Mouse (Mus musculus) heart, embryonic 16.5 days (tissue): ENCODE measurements around the gene Htra2. TPM values are rescaled to one million over a fixed set of nuclear protein-coding genes. Genes with fewer than 3 reads are reported as not detected.

Experiments
- ATAC-seq: fragments of 200-750 bp; cut with Nextera tagmentation; replicated peaks from 2 replicates; pipeline ENCODE4 v1.8.0; 2017; ENCODE audit warnings: moderate number of reproducible peaks; ENCODE audit not compliant: insufficient read depth, low FRiP score; ENCODE audit errors: extremely low read depth
- H3K27ac ChIP-seq: fragments of 300-500 bp; sonication (generic); 2 replicates; pipeline ENCODE4 v1.5.1; 2014; ENCODE audit warnings: mild to moderate bottlenecking, low read length, control low read depth, moderate library complexity
- H3K27me3 ChIP-seq: fragments of 300-500 bp; sonication (generic); 2 replicates; pipeline ENCODE4 v1.6.1; 2014; ENCODE audit warnings: low read length, mixed read lengths; ENCODE audit not compliant: control insufficient read depth, insufficient read depth
- H3K36me3 ChIP-seq: fragments of 300-500 bp; sonication (generic); 2 replicates; pipeline ENCODE4 v1.6.1; 2014; ENCODE audit not compliant: control insufficient read depth, insufficient read depth
- H3K4me1 ChIP-seq: fragments of 300-500 bp; sonication (generic); 2 replicates; pipeline ENCODE4 v1.6.1; 2014; ENCODE audit warnings: low read length, mixed read lengths; ENCODE audit not compliant: control insufficient read depth, insufficient read depth
- H3K4me2 ChIP-seq: fragments of 300-500 bp; sonication (generic); 2 replicates; pipeline ENCODE4 v1.6.1; 2014; ENCODE audit warnings: low read depth, mild to moderate bottlenecking, control low read depth, low read length
- H3K4me3 ChIP-seq: fragments of 300-500 bp; sonication (generic); 2 replicates; pipeline ENCODE4 v1.5.1; 2014; ENCODE audit warnings: mild to moderate bottlenecking, control low read depth, low read length
- H3K9ac ChIP-seq: fragments of 300-500 bp; sonication (generic); 2 replicates; pipeline ENCODE4 v1.6.1; 2014; ENCODE audit warnings: low read length, control low read depth
- H3K9me3 ChIP-seq: fragments of 300-500 bp; sonication (generic); replicated peaks from 2 replicates; pipeline ENCODE4 v1.6.1; 2016; ENCODE audit warnings: low read length; ENCODE audit not compliant: control insufficient read depth
- WGBS: fragments of 180-500 bp; shearing (Covaris S2); extraction: QIAGEN DNeasy Blood & Tissue Kit; methylation state at CpG from one replicate; pipeline ENCODE4 v1.1.7; 2014; 5-methylcytosine and 5-hydroxymethylcytosine counted together
- polyA plus RNA-seq: library from polyadenylated mRNA; unstranded; fragments of >200 nt; fragmentation: Nextera tagmentation; extraction: Ambion mirVana; gene quantifications from 2 replicates; pipeline ENCODE4 v1.2.1, GENCODE M21; 2015

Htra2 gene
- polyA plus RNA-seq, 1 experiment from 2014 or later, result 81.8 TPM

DNA sequence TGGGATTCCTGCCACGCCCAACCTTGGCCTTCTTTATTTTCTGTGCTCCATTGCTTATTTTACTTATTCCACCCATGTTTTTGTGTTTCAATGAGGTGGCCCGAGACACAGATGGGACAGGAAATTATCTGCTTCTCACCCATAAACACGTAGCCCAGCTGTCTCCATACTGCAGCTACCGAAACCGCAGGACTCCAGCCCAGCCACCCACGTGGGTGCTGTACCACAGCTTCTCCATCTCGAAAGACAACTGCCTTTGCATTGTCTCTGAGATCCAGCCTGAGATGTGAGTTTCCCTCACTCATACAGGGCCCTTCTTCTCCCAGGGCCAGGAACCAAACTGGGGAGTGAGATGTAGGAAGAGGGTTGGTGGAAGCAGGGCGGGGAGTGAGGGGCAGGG is 10.9 kb upstream of the Htra2 start:
- H3K9me3 ChIP-seq, result no peaks in the 10 kb centered on the region
- peaks cover 9% of the 10 kb centered on the region; the same call in 1 of the 2 replicates for H3K4me1 ChIP-seq
- H3K9ac ChIP-seq, result no peak overlapping the region
- H3K27me3 ChIP-seq, result peaks cover 95% of the 10 kb centered on the region
- no peaks in the 10 kb centered on the region for H3K36me3 ChIP-seq
- H3K4me2 ChIP-seq, result no peak overlapping the region
- 37% methylated on average over 8 of the region's 8 CpGs for WGBS
- no peak for ATAC-seq
- H3K4me3 ChIP-seq, result no peak overlapping the region
- no peak overlapping the region for H3K27ac ChIP-seq

DNA sequence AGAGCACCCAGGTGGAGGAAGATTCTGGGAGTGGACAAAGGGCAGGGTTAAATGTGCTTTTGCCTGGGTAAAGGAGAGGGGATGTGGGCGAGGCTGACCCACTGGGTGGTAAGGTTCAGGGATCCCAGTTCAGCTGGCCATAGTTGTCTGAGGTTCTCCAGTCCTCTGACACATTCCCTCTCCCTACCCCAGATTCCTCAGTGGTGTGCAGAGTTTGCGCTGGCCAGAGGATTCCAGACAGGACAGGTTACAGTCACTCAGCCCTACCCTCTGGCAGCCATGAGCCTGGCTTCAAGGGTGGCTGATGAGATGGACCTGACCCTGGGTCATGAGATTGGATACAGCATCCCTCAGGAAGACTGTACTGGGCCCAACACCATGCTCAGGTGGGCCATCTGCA is 3.7 kb upstream of the Htra2 start:
- no peak overlapping the region for H3K4me2 ChIP-seq
- peaks cover 9% of the 10 kb centered on the region for H3K4me1 ChIP-seq
- no peak overlapping the region for H3K27ac ChIP-seq
- no peaks in the 10 kb centered on the region for H3K9me3 ChIP-seq
- peaks cover 34% of the 10 kb centered on the region for H3K27me3 ChIP-seq
- H3K36me3 ChIP-seq, result peaks cover 16% of the 10 kb centered on the region
- H3K4me3 ChIP-seq, result no peak overlapping the region
- no peak for ATAC-seq
- no peak overlapping the region for H3K9ac ChIP-seq
- WGBS, result 77% methylated on average over 2 of the region's 2 CpGs

- H3K4me3 ChIP-seq, result no peak within 1 kb of the TSS
- no peak within 1 kb of the TSS for H3K9ac ChIP-seq
- no peaks in the 10 kb centered on the region for H3K9me3 ChIP-seq
- H3K27me3 ChIP-seq, result peaks cover 25% of the 10 kb centered on the region
- H3K36me3 ChIP-seq, result peaks cover 16% of the 10 kb centered on the region
- WGBS, result 55% methylated on average over 3 of the region's 3 CpGs
- peaks cover 17% of the 10 kb centered on the region for H3K4me1 ChIP-seq
- ATAC-seq, result no peak
- no peak within 1 kb of the TSS for H3K4me2 ChIP-seq
- no peak within 1 kb of the TSS for H3K27ac ChIP-seq
Observed at GRCm38 (mm10) chr6:83057790-83058189, 2.7 kb upstream of the Htra2 start, which contains the start of gene Dqx1. Gene Dqx1 (plus strand): TSS chr6:83057844.

GRCm38 (mm10) chr6:83054074-83054851 is 810 bp downstream of the Htra2 start, which contains the start of gene Aup1:
Gene Aup1 (plus strand): TSS chr6:83054521.
- ATAC-seq, result peak; percentile 95
- Histone ChIP-seq H3K27ac (peak within 1 kb of the TSS; percentile 89), H3K36me3 (peaks cover 30% of the 10 kb centered on the region), H3K9ac (peak within 1 kb of the TSS; percentile 88), H3K4me1 (peaks cover 22% of the 10 kb centered on the region), H3K9me3 (no peaks in the 10 kb centered on the region), H3K4me2 (peak within 1 kb of the TSS; percentile 96), H3K27me3 (no peaks in the 10 kb centered on the region; the same call in 1 of the 2 replicates), H3K4me3 (peak within 1 kb of the TSS; percentile 73)
- under 1% methylated on average over 64 of the region's 64 CpGs for WGBS

DNA sequence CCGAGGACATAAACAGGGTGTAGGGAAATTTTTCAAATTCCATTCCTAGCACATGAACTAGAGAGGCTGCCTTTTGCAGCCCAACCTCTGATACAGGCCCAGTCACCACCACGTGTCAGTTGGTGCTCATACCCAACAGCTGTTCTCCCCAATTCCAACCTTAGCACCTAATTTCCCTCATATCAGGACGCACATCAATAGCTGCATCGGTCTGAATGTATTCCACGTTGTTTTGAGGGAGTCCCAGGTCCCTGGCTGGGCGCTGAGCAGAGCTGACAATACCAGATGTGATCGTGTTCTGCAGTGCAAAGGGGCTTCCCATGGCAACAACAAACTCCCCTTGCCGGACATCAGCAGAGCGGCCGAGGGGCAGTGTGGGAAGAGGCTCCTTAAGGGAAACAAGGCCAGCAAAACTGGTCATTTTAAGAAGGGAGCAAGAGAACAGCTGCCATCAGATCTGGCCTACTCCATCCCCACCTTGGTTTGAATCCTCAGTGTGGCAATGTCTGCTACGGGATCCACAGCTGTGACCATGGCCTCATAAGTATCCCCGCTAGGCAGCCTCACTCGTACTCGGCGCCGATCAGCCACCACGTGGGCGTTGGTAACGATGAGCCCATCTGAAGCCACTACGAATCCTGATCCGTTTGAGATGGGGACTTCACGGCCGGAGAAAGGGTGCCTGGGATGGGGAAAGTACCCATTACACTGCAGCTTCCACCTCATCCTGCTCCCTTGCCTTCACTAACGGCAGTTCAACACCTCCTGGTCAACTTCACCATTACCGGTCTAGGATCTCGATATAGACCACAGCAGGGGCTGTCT is 1.7 kb downstream of the Htra2 start:
- H3K36me3 ChIP-seq, result peaks cover 30% of the 10 kb centered on the region
- H3K9me3 ChIP-seq, result no peaks in the 10 kb centered on the region
- WGBS, result 2% methylated on average over 26 of the region's 26 CpGs
- H3K4me1 ChIP-seq, result peaks cover 22% of the 10 kb centered on the region
- H3K9ac ChIP-seq, result peak overlapping the region; percentile 88
- peak overlapping the region; percentile 73 for H3K4me3 ChIP-seq
- H3K27me3 ChIP-seq, result no peaks in the 10 kb centered on the region
- peak; percentile 1; the same call in 1 of the 2 replicates for ATAC-seq
- H3K4me2 ChIP-seq, result peak overlapping the region; percentile 96
- peak overlapping the region; percentile 89 for H3K27ac ChIP-seq

DNA sequence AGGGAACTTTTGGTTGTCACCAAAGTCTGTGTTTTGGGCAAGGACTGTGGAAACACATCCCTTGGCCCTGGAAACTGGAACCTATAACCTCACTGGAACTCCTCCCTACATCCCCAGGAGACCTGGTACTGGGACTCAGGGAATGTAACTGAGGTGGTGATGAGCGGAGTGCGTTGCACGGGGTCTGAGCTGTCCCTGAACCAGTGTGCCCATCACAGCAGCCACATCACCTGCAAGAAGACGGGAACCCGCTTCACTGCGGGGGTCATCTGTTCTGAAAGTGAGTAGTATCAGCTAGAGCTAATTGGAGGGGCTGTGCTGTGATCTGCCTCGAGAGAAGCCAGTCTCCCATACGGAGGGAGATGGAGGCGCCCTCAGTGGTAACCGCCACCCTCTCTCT is 5.7 kb downstream of the Htra2 start:
- Histone ChIP-seq H3K4me2 (no peak overlapping the region), H3K9me3 (no peaks in the 10 kb centered on the region), H3K9ac (no peak overlapping the region), H3K27ac (no peak overlapping the region), H3K4me3 (no peak overlapping the region), H3K4me1 (peaks cover 14% of the 10 kb centered on the region), H3K27me3 (no peaks in the 10 kb centered on the region), H3K36me3 (peaks cover 14% of the 10 kb centered on the region; the same call in 1 of the 2 replicates)
- ATAC-seq, result no peak
- WGBS, result 72% methylated on average over 10 of the region's 10 CpGs

DNA sequence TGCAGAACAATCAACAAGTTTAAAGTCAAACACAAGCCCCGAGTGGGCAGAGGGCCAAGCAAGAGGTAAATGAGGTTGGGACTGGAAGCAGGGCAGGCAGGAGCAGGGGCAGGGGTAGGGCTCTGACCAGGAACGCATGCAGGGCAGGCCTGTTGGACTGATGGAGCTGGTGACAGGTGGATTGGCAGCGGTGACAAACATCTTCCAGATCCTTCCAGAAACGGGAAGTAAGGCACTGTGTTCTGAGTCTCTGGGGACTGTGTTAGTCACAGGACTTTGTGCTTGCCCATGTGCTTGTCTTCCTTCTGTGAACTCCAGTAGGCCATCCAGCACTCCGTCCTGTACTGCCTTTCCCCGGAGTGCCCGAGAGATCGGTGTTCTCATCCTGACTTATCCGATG is 10.3 kb downstream of the Htra2 start:
- Histone ChIP-seq H3K9me3 (no peaks in the 10 kb centered on the region), H3K36me3 (no peaks in the 10 kb centered on the region), H3K4me1 (peaks cover 7% of the 10 kb centered on the region), H3K9ac (no peak overlapping the region), H3K27ac (peak overlapping the region; percentile 28), H3K4me3 (no peak overlapping the region), H3K4me2 (no peak overlapping the region), H3K27me3 (no peaks in the 10 kb centered on the region)
- WGBS, result 32% methylated on average over 9 of the region's 9 CpGs
- peak; percentile 77 for ATAC-seq

GRCm38 (mm10) chr6:83043993-83044392 is 11.1 kb downstream of the Htra2 start:
- Histone ChIP-seq H3K9me3 (no peaks in the 10 kb centered on the region), H3K27ac (no peak overlapping the region), H3K4me3 (no peak overlapping the region), H3K4me1 (peaks cover 7% of the 10 kb centered on the region), H3K36me3 (no peaks in the 10 kb centered on the region), H3K4me2 (no peak overlapping the region), H3K27me3 (no peaks in the 10 kb centered on the region), H3K9ac (no peak overlapping the region)
- no peak for ATAC-seq
- WGBS, result 87% methylated on average over 5 of the region's 5 CpGs

- Histone ChIP-seq H3K4me2 (no peak overlapping the region), H3K4me1 (peaks cover 9% of the 10 kb centered on the region), H3K27ac (no peak overlapping the region), H3K9me3 (no peaks in the 10 kb centered on the region), H3K36me3 (no peaks in the 10 kb centered on the region), H3K9ac (no peak overlapping the region), H3K4me3 (no peak overlapping the region), H3K27me3 (no peaks in the 10 kb centered on the region)
- no peak for ATAC-seq
- 67% methylated on average over 6 of the region's 6 CpGs for WGBS
Observed at GRCm38 (mm10) chr6:83043561-83043960, 11.5 kb downstream of the Htra2 start.
